Mouse (Mus musculus): ENCODE data around the gene Lgr6.
"Not testable (repeated sequence)": the region's sequence is repeated elsewhere in the genome, so short reads cannot be mapped to it uniquely, and the experiment has no call there.

The Lgr6 gene

DNA sequence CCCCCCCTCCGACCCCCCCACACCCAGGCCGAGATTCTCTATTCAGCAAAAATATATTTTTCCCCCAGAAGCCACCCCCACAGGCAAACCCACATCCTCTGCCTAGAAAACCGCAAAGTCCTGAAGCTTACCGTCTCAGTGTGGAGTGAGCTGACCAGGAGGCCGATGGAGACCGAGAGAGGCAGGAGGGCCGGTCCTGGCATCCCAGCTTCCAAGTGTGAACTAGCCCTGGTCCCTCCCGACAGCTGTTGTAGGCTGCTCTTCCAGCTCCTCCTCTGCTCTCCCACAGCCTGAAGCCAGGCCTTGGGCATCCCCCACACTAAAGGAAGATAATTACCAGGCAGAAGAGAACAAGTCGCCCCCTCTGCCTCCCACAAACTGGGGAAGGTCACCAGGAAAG lies 23.9 kb upstream of the Lgr6 start:
- no peak for DNase-seq (ENCODE audit: low spot score in 2 of 2)

DNA sequence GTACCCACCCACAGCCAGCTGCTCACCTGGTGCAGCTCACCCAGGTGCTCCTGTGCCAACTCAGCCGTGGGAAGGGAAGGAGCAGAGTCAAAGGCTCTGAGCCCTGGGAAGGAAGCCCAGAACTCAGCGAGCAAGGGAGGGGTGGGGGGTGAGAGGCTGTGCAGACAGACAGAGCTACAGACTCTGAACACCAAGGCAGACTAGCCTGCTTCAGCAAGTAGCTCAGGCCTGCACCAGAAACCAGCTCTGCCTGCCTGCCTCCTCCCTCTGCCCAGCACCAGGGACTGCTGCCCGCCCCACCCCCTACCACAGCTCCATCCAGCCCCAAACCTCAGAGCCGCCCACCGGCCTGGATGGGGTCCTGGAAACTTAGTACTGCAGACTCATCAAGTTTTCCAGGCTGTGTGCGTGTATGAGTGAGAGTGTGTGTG lies 22.9 kb upstream of the Lgr6 start:
- no peak for DNase-seq (ENCODE audit: low spot score in 2 of 2)

DNA sequence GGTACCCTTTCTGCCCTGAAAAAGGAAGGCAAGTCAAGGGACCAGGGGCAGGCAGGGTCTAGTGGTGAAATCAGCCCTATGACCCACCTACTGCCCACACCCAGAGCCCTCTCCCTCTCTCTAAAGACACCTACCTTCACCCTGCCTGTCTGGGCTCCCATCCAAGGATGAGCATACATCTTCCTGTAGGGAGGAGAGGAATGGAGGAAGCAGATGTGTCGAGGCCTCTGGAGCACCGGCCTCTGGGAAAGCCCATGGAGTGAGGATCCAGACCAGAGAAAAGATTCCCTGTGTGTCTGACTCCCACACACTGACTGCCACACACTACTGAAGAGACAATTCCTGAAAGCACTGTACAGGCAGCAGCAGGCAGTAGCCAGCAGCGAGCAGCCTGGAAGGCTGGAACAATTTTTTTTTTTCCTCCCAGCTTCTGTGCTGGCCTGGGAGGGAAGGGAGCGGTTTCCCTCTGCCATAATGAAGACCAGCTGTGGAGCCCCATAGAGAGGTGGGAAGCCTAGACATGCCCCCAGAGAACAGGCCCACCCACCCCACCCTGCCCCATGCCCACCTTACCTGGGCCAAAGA lies 21.5 kb upstream of the Lgr6 start:
- DNase-seq (ENCODE audit: low spot score in 2 of 2), result peak in 1 of 2 experiments; percentile 49

DNA sequence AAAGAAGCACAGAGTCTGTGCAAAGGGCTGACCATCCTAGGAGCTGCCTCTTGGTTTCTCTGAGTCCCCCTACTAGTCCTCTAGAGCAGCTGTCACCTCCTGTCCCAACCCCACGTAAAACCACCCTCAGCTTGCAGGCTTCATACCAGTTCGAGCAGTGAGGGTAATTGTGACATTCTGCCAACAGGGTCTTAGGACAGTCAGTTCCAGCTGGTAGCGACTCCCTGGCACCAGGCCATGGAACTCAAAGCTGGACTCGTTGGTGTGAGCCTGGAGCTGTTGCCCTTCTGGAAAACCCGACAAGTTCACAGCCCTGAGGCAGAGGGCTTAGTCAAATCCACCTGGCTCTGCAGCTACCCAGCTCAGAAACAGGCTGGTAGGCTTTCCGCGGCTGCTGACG lies 20.9 kb upstream of the Lgr6 start:
- DNase-seq (ENCODE audit: low spot score in 2 of 2), result no peak

DNA sequence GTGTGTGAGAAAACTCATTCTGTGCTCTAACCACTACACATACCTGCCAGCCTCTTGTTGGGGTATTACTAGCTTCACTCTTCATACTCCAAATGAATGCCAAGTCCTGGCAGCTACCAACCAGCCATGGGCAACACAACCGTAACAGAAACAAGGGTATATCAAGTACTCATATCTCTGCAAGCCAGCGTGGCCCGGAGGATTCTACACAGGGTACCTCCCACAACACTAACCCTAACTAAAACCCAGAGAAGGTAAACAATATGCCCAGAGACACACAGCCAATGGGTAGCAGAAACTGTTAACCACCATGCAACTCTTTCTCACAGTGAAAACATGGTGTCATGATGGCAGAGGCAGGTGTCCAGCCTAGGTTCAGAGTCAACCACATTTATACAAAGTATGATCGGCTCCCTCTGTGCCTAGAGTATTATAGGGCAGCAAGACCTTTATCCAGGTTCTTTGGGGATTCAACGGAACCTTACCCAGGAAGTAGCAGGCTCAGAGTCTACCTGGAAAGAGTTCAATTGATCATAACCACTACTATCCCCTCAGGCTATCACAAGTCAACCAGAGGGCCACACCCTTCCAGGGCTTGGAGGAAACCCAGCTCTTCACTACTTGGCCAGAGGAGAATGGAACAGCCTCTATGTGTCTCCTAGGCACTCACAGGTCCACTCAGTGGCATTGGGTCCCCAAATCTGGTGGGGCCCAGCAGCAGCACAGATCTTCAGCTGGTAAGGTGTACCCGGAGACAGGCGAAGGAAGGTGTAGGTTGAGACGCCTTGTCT lies 19.7 kb upstream of the Lgr6 start:
- no peak for DNase-seq (ENCODE audit: low spot score in 2 of 2)

DNA sequence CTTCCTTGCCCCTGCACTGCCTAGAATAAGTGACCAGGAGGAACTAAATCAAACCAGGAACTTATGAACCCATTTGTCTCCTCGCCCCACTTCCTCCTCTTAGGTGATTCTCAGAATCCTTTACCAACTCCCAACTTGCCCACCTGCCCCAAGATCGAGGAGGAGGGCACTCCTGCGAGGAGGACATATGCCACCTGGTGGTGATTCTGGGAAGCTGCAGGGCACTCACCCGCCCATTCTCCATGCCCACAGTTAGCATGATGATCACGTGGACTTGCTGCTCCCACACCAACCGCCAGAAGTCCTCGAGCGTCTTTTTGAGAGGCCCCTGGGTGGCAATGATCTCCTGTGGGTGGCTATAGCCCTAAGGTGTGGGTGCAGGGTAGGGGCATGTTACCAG lies 7.6 kb upstream of the Lgr6 start:
- DNase-seq (ENCODE audit: low spot score in 2 of 2), result peak in 1 of 2 experiments; percentile 44

DNA sequence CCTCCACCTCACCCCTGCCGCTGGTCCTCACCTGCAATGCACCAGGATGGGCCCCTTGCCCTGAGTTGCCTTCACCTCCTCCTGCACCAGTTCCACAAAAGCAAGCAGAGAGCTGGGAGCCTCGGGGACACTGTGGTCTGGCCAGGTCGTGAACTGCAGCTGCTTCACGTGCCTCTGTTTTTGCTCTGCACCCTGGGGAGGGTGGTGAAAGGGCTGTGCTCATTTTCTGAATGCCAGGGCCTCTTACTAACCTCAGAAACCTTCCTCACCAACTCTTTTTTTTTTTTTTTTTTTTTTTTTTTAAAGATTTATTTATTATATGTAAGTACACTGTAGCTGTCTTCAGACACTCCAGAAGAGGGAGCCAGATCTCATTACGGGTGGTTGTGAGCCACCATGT lies 6.2 kb upstream of the Lgr6 start:
- not testable (repeated sequence) for DNase-seq (ENCODE audit: low spot score in 2 of 2)

DNA sequence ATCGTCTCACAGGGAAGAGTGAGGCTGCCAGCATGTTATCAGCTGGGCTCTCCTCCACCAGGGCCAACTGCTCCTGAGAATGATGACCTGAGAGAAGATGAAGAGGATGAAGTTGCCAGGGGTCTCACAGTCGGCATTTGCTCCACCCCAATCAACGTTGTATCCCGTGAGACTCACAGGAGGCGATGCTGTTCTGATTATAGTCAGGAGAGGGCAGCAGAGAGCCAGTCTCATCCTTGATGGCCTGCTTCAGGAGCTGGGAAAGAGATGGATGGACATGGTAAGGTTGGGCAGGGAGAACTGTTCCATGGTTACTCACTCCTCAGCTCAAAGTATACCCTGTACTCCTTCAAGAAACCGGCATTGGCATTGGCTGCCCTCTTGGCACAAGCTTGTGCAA lies 5.0 kb upstream of the Lgr6 start:
- peak in 1 of 2 experiments; percentile 78 for DNase-seq (ENCODE audit: low spot score in 2 of 2)

DNA sequence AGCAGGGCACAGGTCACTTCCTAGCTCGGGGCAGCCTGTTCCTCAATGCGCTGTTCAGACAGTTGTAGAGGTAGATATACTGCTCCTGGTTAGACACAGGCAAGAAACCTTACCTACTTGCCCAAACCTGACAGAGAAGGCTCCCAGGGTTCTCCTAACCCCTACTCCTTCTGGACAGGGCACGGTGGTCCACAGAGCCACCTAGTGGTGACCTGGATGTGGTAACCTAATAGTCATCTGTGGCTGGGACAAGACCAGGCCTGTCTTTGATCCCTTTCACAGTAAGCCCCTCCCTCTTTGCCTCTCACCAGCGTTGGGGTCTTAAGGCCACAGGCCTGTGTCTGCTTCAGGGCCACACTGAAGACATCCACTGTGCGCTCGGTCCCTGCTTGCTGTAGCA lies 3.5 kb upstream of the Lgr6 start:
- DNase-seq (ENCODE audit: low spot score in 2 of 2), result no peak

DNA sequence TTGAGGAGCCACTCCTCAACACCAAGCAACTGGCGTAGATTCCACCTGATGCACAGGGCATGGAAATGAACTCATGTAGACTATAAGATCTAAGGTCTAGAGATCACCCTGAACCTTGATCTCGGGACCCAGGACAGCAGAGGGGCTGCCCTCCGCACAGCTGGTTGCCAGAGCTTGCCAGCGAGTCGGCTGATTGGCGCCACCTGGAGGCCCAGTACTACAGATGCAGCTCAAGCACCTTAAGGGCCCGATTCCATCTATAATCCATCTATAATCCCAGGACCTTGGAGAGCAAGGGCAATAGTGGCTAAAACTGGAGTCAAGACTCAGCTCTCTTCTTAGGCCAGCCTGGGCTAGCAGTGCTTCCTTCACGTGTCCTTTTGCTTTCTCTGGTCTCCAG lies 875 bp upstream of the Lgr6 start:
- DNase-seq (ENCODE audit: low spot score in 2 of 2), result peak in 1 of 2 experiments; percentile 42

DNA sequence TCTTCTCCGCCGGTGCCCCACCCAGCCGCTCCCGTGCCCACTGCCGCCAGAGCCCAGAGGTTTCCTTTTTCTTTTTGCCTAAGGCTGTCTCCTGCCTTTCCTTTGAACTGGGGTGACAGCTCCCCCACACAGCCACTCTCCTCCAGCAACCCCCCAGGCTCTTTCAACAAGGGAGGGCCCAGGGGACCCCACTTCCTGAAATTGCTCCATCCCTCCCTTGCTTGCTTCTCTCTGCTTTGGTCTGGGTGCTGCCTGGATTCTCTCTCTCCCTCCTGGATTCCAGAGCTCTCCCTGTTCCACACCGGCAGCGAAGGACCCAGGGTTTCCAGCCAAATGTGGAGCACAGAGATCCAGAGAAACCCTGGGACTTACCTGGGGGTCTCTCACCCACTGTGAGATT lies 4.7 kb downstream of the Lgr6 start:
- no peak for DNase-seq (ENCODE audit: low spot score in 2 of 2)

DNA sequence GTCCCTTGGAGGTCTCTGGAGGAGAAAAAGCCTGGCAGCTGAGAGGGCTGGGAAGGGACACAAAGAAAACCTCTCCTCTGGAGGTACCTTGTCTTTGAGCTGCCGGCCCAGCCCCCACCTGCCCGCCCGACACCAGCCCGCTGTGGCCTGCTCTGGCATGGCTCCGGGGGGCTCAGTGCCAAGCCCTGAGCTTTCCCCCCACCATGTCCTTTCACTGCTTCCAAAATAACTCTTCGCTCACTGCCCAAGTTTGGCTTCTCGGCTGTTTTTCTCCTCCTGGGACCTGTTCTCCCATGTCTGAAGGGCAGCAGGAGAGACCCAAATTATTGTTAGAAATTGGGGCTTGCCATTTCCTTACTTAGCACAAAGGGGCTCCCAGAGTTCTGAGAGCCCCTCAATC lies 6.6 kb downstream of the Lgr6 start:
- DNase-seq (ENCODE audit: low spot score in 2 of 2), result no peak

DNA sequence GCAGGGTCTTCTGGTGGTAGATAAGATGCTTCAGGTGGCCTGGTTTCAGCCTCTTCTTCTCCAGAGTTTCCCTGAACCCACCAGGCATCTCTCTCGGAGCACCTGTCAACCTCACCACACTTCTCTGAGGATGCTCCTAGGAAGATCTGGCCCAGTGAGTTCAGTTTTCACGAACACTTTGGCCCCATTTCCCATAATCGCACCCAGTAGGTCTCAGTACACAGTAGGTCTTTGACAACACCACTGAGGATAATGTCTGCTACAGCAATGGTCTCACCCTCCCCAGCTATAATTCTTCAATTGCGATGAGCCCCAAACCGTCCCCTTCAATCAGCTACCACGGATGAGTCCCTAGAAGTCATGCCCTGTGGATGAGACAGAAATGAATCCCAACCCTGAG lies 7.6 kb downstream of the Lgr6 start:
- no peak for DNase-seq (ENCODE audit: low spot score in 2 of 2)

DNA sequence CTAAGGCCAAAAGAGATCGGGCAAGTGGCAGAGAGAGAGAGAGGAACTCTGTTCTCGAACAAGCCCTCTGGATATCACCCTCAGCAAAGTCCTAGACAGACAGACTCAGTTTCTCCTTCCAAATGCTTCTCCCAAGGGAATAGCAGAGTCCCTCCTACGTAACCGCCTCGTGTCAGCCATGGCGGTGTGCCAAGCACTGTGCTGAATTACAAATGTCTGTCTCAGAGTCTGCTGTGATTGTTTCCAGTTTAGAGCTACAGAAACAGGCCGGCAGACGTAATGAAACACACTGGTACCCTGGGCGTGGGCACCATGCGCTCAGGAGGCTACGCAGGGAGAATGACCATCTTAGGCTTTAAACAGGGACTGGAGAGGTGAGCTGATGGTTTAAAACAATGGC lies 8.8 kb downstream of the Lgr6 start:
- peak in 1 of 2 experiments; percentile 17 for DNase-seq (ENCODE audit: low spot score in 2 of 2)

DNA sequence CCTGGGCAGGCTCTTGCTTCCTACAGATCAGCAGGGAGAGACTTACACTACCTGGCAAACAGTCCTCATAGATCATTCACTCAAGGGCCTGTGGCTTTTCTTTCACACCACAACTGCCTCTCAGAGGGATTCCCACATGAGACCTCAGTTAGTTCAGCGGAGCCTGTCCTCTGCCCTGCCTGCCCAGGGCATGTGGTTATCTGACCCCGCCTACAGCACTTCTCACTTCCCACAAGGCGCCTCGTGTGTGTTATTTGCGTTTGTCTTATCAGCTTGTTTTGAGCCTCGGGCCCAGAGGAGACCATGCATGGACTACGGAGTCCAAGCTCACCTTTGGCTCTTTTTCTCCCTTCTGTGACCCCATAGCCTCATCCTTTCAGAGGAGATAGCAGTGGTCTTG lies 9.9 kb downstream of the Lgr6 start:
- DNase-seq (ENCODE audit: low spot score in 2 of 2), result no peak

DNA sequence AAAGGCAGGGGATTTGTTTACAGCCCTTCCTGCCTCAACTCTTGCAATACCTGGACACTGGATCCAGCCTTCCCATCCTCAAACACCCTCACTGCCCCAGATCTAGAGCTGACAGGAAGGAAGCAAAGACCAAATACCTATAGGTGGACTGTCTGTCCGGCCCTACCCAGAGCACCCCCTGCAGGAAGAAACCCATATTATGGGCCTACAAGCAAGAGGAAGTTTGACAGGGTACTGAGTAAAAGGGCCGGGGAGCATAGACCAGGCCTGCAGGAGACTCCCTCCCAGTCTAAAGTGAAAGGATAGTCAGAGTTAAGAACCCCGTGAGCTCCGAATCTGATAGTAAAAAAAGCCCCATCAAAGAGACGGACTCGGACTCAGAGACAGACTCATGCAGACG lies 10.4 kb downstream of the Lgr6 start:
- DNase-seq (ENCODE audit: low spot score in 2 of 2), result no peak

DNA sequence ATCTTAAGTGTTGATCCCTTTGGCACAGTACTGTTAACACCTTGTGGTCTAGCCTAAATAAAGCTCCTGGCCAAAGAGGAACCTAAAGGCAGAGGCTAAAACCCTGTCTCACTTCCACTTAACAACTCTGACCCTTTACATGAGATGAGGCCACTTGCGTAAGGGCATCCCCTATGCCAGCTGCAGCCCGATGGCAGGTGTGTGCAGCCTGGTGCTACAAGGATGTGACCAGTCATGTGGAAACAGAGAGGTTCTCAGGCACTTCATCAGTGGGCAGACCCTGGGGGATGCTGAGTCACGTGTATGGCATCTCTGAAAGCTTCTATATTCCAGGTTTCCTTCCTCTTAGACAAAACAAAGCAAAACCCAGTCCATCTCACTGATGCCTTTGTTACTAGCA lies 14.2 kb downstream of the Lgr6 start:
- no peak for DNase-seq (ENCODE audit: low spot score in 2 of 2)

DNA sequence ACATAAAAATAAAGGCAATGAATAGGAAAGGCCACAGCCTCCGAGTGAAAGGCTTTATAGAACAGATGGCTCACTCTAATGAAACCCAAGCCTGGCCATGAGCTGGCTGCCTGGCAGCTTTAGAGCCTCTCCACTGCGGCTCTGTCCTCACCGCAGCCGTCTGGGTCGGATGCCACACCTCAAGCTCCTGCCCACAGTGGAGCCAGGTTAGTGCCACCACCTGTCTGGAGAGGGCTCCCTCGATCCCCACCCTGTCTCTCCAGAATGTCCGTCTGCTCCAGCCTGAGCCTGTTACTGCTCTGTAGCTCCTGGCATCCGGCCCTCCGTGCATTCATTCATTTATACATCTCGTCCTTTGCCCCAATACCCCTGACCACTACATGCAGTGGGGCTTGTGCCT lies 15.4 kb downstream of the Lgr6 start:
- DNase-seq (ENCODE audit: low spot score in 2 of 2), result no peak

DNA sequence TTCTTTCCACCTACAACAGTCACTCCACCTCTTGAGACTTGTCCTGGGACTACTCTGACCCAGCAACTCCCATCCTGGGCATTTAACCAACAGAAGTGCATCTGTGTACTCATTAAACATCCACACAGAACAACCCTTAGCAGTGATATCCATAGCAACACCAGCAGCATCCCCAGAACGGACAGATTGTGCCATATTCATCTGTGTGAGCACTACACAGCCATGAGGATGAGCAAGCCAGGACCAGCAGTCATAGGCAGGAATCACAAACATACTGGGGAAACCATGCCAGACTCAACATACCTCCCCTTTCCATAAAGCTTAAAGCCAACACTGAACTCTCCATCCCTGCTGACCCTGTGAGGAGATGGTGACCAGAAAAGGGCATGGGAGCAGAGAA lies 17.7 kb downstream of the Lgr6 start:
- DNase-seq (ENCODE audit: low spot score in 2 of 2), result no peak

DNA sequence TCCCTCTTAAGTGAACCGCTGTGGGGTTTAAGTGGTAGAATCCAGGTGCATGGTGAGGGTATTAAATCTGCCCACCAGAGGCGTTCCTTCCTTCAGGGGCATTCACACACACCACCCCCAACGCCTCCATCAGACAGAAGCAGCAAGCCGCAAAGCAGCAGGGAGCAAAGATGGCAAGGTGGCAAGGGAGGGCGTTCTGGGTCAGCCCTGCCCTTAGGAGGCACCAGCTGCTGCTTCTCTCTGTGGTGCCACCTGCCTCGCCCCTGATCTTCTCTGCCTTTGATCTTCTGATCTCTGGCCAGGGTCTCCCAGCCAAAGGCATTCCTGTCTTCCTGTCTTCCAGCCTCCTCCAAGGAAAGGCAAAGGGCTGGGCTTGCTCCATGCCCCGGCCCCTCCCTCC lies 19.1 kb downstream of the Lgr6 start:
- no peak for DNase-seq (ENCODE audit: low spot score in 2 of 2)

DNA sequence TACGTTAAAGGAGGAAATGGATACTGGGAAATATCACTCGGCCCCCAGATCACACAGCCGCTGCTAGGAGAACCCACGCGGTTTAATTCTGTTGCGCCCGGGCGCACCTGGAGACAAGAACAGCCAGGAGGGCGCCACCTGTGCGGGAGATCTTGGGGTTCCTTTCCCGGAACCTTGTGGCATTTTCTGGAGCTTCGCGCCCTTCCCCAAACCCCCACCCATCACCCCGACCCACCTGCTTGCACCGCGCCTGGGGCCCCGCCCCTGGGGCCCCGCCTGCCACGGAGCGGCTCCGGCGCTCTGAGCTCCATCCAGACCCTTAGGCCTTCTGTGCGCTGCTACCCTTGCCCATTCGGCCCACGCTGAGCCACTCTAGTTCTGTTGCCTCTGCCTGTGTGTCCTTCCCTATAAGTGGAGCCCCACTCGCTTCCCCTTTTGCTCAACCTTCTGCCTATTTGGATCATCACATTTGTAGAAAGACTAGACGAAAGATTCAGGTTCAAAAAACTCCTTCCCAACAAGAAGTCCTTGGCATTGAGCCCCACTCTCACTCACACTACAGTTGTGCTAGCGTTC lies 19.7 kb downstream of the Lgr6 start:
- no peak for DNase-seq (ENCODE audit: low spot score in 2 of 2)

DNA sequence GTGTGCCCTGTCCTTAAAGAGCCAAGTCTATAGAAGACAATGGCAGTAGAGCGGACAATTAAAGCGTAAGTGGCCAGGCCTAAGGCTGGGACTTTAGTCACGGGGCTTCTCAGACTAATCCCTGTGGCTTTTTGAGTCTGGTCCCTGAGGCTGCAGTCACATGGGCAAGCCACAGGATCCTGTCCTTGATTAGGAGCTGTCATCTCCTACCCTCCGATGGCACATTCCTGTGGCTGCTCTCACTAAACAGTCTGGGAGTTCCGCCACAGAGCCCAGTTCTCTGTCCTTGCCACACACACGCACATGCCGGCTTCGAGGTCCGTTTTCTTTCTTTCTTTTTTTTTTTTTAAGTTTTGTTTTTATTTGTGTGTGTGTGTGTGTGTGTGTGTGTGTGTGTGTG lies 21.6 kb downstream of the Lgr6 start:
- DNase-seq (ENCODE audit: low spot score in 2 of 2), result no peak

DNA sequence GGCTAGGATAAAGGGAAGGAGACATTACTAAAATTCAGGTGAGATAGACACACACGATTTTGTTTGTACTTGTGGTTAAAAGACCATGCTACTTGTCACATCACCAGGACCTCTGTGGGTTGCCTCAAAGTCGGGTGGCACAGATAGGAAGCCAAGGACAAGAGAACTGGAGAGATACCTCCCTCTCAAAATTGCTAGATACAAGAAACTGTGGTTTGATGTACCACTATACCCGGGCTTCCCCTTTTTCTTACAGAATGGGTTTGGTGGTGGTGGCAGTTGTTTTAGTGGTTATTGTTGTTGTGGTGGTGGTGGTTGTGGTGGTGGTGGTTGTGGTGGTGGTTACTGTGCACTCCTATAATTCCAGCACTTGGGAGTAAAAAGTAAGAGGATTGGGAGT lies 22.8 kb downstream of the Lgr6 start:
- DNase-seq (ENCODE audit: low spot score in 2 of 2), result no peak

Data from left cerebral cortex, adult 9 months (tissue).